Mouse (Mus musculus): ENCODE results near the gene Gm47996. TPM values are rescaled to one million over a fixed set of nuclear protein-coding genes. Genes with fewer than 3 reads are reported as not detected.

The Gm47996 gene
- polyA plus RNA-seq, 1 experiment from 2014 or later, result not detected

DNA sequence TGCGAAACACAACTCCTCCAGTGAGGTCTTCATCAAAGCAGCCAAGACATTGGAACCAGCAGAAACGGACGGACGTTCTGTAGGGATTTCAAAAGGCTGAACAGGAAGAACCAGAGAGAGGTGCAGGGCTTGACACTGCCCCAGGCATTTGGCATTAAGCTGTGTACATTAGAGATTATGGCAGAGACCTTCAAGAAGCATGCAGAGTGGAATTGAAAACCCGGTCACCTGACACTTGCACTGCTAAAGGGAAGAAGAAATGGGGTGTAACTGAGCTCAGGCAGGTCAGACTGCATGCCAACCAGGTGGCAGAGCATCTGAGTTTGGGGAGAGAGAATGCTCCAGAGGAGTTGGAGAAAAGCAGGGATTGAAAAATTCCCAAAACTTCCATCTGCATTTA lies 45.5 kb downstream of the Gm47996 start:
- H3K36me3 ChIP-seq, result no peaks in the 10 kb centered on the region
- H3K9ac ChIP-seq, result no peak overlapping the region
- no peak overlapping the region for H3K4me3 ChIP-seq
- H3K27ac ChIP-seq, result no peak overlapping the region
- ATAC-seq (ENCODE audit: insufficient number of reproducible peaks, insufficient read depth, low FRiP score, low TSS enrichment), result no peak
- H3K9me3 ChIP-seq, result no peaks in the 10 kb centered on the region
- no peaks in the 10 kb centered on the region for H3K27me3 ChIP-seq
- no peak overlapping the region for H3K4me2 ChIP-seq (replicated peaks)
- H3K4me1 ChIP-seq, result peaks cover 10% of the 10 kb centered on the region
- WGBS, result 53% methylated on average over 5 of the region's 5 CpGs

DNA sequence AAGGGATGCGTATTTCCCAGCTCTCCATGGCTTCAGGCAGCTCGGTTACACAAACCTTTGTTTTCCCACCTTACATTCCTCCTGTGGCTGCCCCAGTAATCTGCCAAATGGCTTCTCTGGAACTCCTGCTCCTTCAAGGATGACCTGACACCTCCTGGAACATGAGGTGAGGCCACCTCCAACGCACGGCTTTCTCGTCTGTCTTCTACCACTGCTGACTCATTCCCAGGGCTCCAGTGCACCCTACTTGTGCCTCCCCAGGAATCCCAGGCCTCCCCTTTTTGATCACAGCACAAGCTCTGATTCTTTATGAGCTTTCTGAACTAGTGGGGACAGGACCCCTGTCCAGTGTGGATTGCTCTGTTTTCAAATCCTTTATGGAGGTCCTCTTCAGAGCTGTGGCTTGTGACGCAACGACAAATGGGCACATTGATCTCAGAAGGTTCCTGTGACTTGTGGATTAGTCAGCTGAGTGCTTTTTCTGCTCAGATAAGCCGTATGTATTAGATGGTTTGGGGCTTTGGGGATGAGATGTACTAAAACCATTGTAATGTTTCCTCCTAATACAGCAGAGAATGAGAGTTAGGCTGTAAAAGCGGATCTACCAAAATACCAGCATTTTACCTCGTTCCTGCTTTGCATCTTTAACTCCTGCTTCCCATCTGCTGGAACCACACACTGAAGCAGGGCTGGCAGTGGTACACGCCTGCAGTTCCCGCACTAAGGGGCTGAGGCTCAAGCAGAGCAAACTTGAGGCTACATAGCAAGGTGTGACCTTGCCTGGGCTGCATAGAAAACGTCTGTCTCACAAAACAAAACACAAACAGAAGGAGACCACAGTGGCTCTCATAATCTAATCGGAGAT lies 48.4 kb downstream of the Gm47996 start:
- Histone ChIP-seq H3K27ac (no peak overlapping the region), H3K4me1 (0 out of 2 replicates have a peak, but pooled peaks cover 6% of the 10 kb centered on the region), H3K4me3 (no peak overlapping the region), H3K36me3 (no peaks in the 10 kb centered on the region), H3K9ac (no peak overlapping the region), H3K9me3 (no peaks in the 10 kb centered on the region), H3K27me3 (no peaks in the 10 kb centered on the region), H3K4me2 (replicated peaks) (no peak overlapping the region)
- WGBS, result 66% methylated on average over 14 of the region's 14 CpGs
- ATAC-seq (ENCODE audit: insufficient number of reproducible peaks, insufficient read depth, low FRiP score, low TSS enrichment), result no peak

- no peaks in the 10 kb centered on the region for H3K36me3 ChIP-seq
- no peak for ATAC-seq (ENCODE audit: insufficient number of reproducible peaks, insufficient read depth, low FRiP score, low TSS enrichment)
These were observed 49.1 kb downstream of the Gm47996 start for GRCm38 (mm10) chr1:151259061-151259460.

More at GRCm38 (mm10) chr1:151259061-151259460, 49.1 kb downstream of the Gm47996 start:
- H3K27ac ChIP-seq, result no peak overlapping the region
- WGBS, result 57% methylated on average over 8 of the region's 8 CpGs
- no peak overlapping the region for H3K9ac ChIP-seq
- H3K27me3 ChIP-seq, result no peaks in the 10 kb centered on the region
- H3K4me1 ChIP-seq, result 0 out of 2 replicates have a peak, but pooled peaks cover 6% of the 10 kb centered on the region
- no peaks in the 10 kb centered on the region for H3K9me3 ChIP-seq
- H3K4me3 ChIP-seq, result no peak overlapping the region
- no peak overlapping the region for H3K4me2 ChIP-seq (replicated peaks)

Other genes starting within 250 kb of the Gm47996 start
- 30.1 and 35.9 TPM in 2 replicates for gene Hmcn1, start 216.7 kb upstream of the Gm47996 start, polyA plus RNA-seq (2016; fragmentation: Nextera tagmentation; extraction: Ambion mirVana)
- gene Gm47985, start 27.6 kb upstream of the Gm47996 start, polyA plus RNA-seq (2016; fragmentation: Nextera tagmentation; extraction: Ambion mirVana), result 0.92 and 1.2 TPM in 2 replicates
- gene Gm8947, start 17.8 kb upstream of the Gm47996 start, polyA plus RNA-seq (2016; fragmentation: Nextera tagmentation; extraction: Ambion mirVana), result 0.25 and 0.37 TPM in 2 replicates
- not detected in 2 replicates for gene Gm47995, start 11.7 kb upstream of the Gm47996 start, polyA plus RNA-seq (2016; fragmentation: Nextera tagmentation; extraction: Ambion mirVana)
- gene 3110040M04Rik, start 6.0 kb upstream of the Gm47996 start, polyA plus RNA-seq (2016; fragmentation: Nextera tagmentation; extraction: Ambion mirVana), result not detected in 2 replicates
- gene Ivns1abp, start 134.3 kb downstream of the Gm47996 start, polyA plus RNA-seq (2016; fragmentation: Nextera tagmentation; extraction: Ambion mirVana), result 351 and 372 TPM in 2 replicates
- gene Swt1, start 218.3 kb downstream of the Gm47996 start, polyA plus RNA-seq (2016; fragmentation: Nextera tagmentation; extraction: Ambion mirVana), result 24.8 and 30.6 TPM in 2 replicates
- gene Trmt1l, start 218.4 kb downstream of the Gm47996 start, polyA plus RNA-seq (2016; fragmentation: Nextera tagmentation; extraction: Ambion mirVana), result 54.8 and 55.7 TPM in 2 replicates

Data from embryonic facial prominence, embryonic 12.5 days (tissue).